Mouse (Mus musculus): ENCODE measurements around the gene Dgki. TPM values are rescaled to one million over a fixed set of nuclear protein-coding genes. Genes with fewer than 3 reads are reported as not detected.

Gene Dgki
- polyA plus RNA-seq, 1 experiment from 2014 or later: 0.85 TPM

Other genes with a start within 250 kb of the Dgki start
- gene Creb3l2, start 142.0 kb upstream of the Dgki start, polyA plus RNA-seq (2016; fragmentation: Nextera tagmentation; extraction: Ambion mirVana): 33.5 and 36.3 TPM in 2 replicates
- gene Akr1d1, start 230.0 kb upstream of the Dgki start, polyA plus RNA-seq (2016; fragmentation: Nextera tagmentation; extraction: Ambion mirVana): not detected in 2 replicates